Mouse (Mus musculus) stomach, postnatal 0 days (tissue): ENCODE measurements around the gene Kcnt2.

Experiments used
- CTCF ChIP-seq: IDR thresholded peaks from 2 replicates; pipeline ENCODE4 v1.5.1; 2016; ENCODE audit warnings: antibody characterized with exemption, low read depth, mild to moderate bottlenecking, moderate library complexity
- EP300 ChIP-seq: optimal IDR thresholded peaks from 2 replicates; pipeline ENCODE3; 2016; ENCODE audit warnings: antibody characterized with exemption

DNA sequence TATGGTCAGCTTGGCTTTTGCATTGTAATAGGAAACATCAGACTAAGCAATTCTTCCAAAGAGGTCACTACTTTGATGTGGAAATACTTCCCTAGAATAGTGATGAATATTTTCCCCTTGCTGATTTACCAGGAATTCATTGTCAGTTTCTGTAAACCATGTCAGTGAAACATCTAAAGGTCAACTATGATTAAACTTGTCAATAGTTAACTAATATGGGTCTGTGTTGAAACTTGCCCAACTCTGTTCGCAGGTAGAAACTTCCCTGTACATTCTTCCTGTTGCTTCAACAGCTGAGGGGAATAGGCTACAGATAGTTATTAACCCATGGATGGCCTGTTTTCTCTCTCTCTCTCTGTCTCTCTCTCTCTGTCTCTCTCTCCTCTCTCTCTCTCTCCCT, 169.8 kb downstream of the Kcnt2 start:
- TF ChIP-seq CTCF (no peak), EP300 (no peak)
